Mouse (Mus musculus) CH12.LX (cell line): ENCODE results near the gene 2810021J22Rik. TPM values are rescaled to one million over a fixed set of nuclear protein-coding genes. Genes with fewer than 3 reads are reported as not detected.

Source experiments
- DNase-seq: peaks from one replicate; pipeline ENCODE4 v3.0.0-alpha.2; 2013; ENCODE audit errors: extremely low read depth
- H3K27ac ChIP-seq: 2 replicates; pipeline ENCODE4 v1.5.1; 2012; ENCODE audit warnings: low read depth, mild to moderate bottlenecking, control low read depth, moderate library complexity; ENCODE audit not compliant: insufficient read depth
- H3K27me3 ChIP-seq: replicated peaks from 2 replicates; pipeline ENCODE3; 2012; ENCODE audit warnings: inconsistent platforms
- H3K36me3 ChIP-seq, 2 experiments: replicated peaks in 1 of 2; 2 replicates each; pipeline versions ENCODE3 to v1.6.1; 2012; ENCODE audit warnings: inconsistent platforms in 1 of 2, low read length in 1 of 2, mild to moderate bottlenecking in 1 of 2, mixed read lengths in 1 of 2, moderate library complexity in 1 of 2; ENCODE audit not compliant: control insufficient read depth in 1 of 2, insufficient read depth in 1 of 2
- H3K4me1 ChIP-seq, 2 experiments: 2 replicates each; pipeline ENCODE4 v1.6.1; 2012; ENCODE audit warnings: inconsistent platforms in 1 of 2, moderate library complexity in 1 of 2; ENCODE audit not compliant: insufficient read depth in 2 of 2, control insufficient read depth in 1 of 2
- H3K4me2 ChIP-seq: 2 replicates; pipeline ENCODE4 v1.6.1; 2012; ENCODE audit warnings: low read depth, mild to moderate bottlenecking, control low read depth; ENCODE audit not compliant: poor library complexity, insufficient read depth, severe bottlenecking
- H3K4me3 ChIP-seq, 3 experiments: fragments of 150-350 bp in 1 of 3; sonication (generic) in 1 of 3; replicated peaks in 1 of 3; 2 replicates each; pipeline versions ENCODE3 to v1.5.1; 2011 to 2012; ENCODE audit warnings: low read depth in 2 of 3, low read length in 2 of 3, mild to moderate bottlenecking in 2 of 3, moderate library complexity in 2 of 3, control low read depth in 1 of 3, improper control_type of control experiment in 1 of 3, inconsistent platforms in 1 of 3, mixed read lengths in 1 of 3; ENCODE audit not compliant: poor library complexity in 1 of 3
- H3K79me2 ChIP-seq: replicated peaks from 2 replicates; pipeline ENCODE4 v1.6.1; 2012; ENCODE audit warnings: mild to moderate bottlenecking, moderate library complexity; ENCODE audit not compliant: control insufficient read depth, poor library complexity, insufficient read depth, severe bottlenecking; ENCODE audit errors: extremely low read depth
- H3K9ac ChIP-seq: 2 replicates; pipeline ENCODE4 v1.6.1; 2012; ENCODE audit warnings: low read depth, mild to moderate bottlenecking, control low read depth, moderate library complexity; ENCODE audit not compliant: insufficient read depth
- H3K9me3 ChIP-seq: replicated peaks from 2 replicates; pipeline ENCODE3; 2012; ENCODE audit warnings: low read length, inconsistent platforms, mixed read lengths
- BHLHE40 ChIP-seq: IDR thresholded peaks from 2 replicates; pipeline ENCODE4 v1.6.1; 2011; ENCODE audit warnings: mild to moderate bottlenecking, low read depth, low read length, improper control_type of control experiment
- CHD1 ChIP-seq: IDR thresholded peaks from 2 replicates; pipeline ENCODE4 v1.6.1; 2012; ENCODE audit warnings: low read depth, low read length, improper control_type of control experiment, inconsistent platforms
- CHD2 ChIP-seq: IDR thresholded peaks from 2 replicates; pipeline ENCODE4 v1.6.1; 2011; ENCODE audit warnings: low read length, improper control_type of control experiment
- CTCF ChIP-seq, 2 experiments: IDR thresholded peaks in 1 of 2; conservative IDR thresholded peaks in 1 of 2; 2 replicates each; pipeline ENCODE4 v1.5.1; 2011 to 2012; ENCODE audit warnings: low read depth in 2 of 2, low read length in 2 of 2, improper control_type of control experiment in 1 of 2, inconsistent platforms in 1 of 2, mild to moderate bottlenecking in 1 of 2, moderate library complexity in 1 of 2
- E2F4 ChIP-seq: IDR thresholded peaks from 2 replicates; pipeline ENCODE4 v1.6.1; 2011; ENCODE audit warnings: low read depth, low read length, improper control_type of control experiment; ENCODE audit not compliant: insufficient replicate concordance
- ELF1 ChIP-seq: IDR thresholded peaks from 2 replicates; pipeline ENCODE4 v1.6.1; 2014; ENCODE audit warnings: low read depth, mild to moderate bottlenecking, inconsistent platforms, low read length, improper control_type of control experiment
- EP300 ChIP-seq: IDR thresholded peaks from 2 replicates; pipeline ENCODE4 v1.6.1; 2011; ENCODE audit warnings: low read length, improper control_type of control experiment
- ETS1 ChIP-seq: conservative IDR thresholded peaks from 2 replicates; pipeline ENCODE4 v1.6.1; 2012; ENCODE audit warnings: low read depth, mild to moderate bottlenecking, inconsistent platforms, low read length, improper control_type of control experiment, moderate library complexity
- GABPA ChIP-seq: IDR thresholded peaks from 2 replicates; pipeline ENCODE4 v1.6.1; 2012; ENCODE audit warnings: low read depth, low read length, improper control_type of control experiment, inconsistent platforms; ENCODE audit not compliant: insufficient replicate concordance
- HCFC1 ChIP-seq: IDR thresholded peaks from 2 replicates; pipeline ENCODE4 v1.6.1; 2012; ENCODE audit warnings: low read depth, mild to moderate bottlenecking, inconsistent platforms, low read length, improper control_type of control experiment
- IRF4 ChIP-seq: IDR thresholded peaks from 2 replicates; pipeline ENCODE4 v1.6.1; 2014; ENCODE audit warnings: low read depth, mild to moderate bottlenecking, inconsistent platforms, low read length, improper control_type of control experiment
- JUN ChIP-seq: IDR thresholded peaks from 2 replicates; pipeline ENCODE4 v1.6.1; 2011; ENCODE audit warnings: low read depth, mild to moderate bottlenecking, low read length, improper control_type of control experiment, moderate library complexity; ENCODE audit not compliant: insufficient read depth
- JUND ChIP-seq: conservative IDR thresholded peaks from 2 replicates; pipeline ENCODE4 v1.6.1; 2011; ENCODE audit warnings: low read depth, low read length, improper control_type of control experiment
- KAT2A ChIP-seq: IDR thresholded peaks from 2 replicates; pipeline ENCODE4 v1.6.1; 2012; ENCODE audit warnings: low read length, improper control_type of control experiment, inconsistent platforms; ENCODE audit not compliant: insufficient replicate concordance
- MAFK ChIP-seq: IDR thresholded peaks from 2 replicates; pipeline ENCODE4 v1.6.1; 2011; ENCODE audit warnings: low read length, improper control_type of control experiment; ENCODE audit not compliant: insufficient replicate concordance
- MAX ChIP-seq: IDR thresholded peaks from 2 replicates; pipeline ENCODE4 v1.6.1; 2011; ENCODE audit warnings: low read length, improper control_type of control experiment
- MAZ ChIP-seq: IDR thresholded peaks from 2 replicates; pipeline ENCODE4 v1.6.1; 2012; ENCODE audit warnings: low read depth, mild to moderate bottlenecking, inconsistent platforms, low read length, improper control_type of control experiment, moderate library complexity
- MEF2A ChIP-seq: IDR thresholded peaks from 2 replicates; pipeline ENCODE4 v1.6.1; 2014; ENCODE audit warnings: low read depth, mild to moderate bottlenecking, inconsistent platforms, low read length, improper control_type of control experiment, borderline replicate concordance
- MXI1 ChIP-seq: IDR thresholded peaks from 2 replicates; pipeline ENCODE4 v1.6.1; 2011; ENCODE audit warnings: mild to moderate bottlenecking, low read depth, low read length, improper control_type of control experiment
- MYC ChIP-seq: IDR thresholded peaks from 2 replicates; pipeline ENCODE4 v1.6.1; 2011; ENCODE audit warnings: low read depth, mild to moderate bottlenecking, improper control_type of control experiment, low read length
- NELFE ChIP-seq: IDR thresholded peaks from 2 replicates; pipeline ENCODE4 v1.6.1; 2011; ENCODE audit warnings: low read depth, low read length, improper control_type of control experiment
- NRF1 ChIP-seq: IDR thresholded peaks from 2 replicates; pipeline ENCODE4 v1.6.1; 2014; ENCODE audit warnings: low read depth, mild to moderate bottlenecking, inconsistent platforms, low read length, improper control_type of control experiment, moderate library complexity
- PAX5 ChIP-seq: IDR thresholded peaks from 2 replicates; pipeline ENCODE4 v1.6.1; 2012; ENCODE audit warnings: low read length, inconsistent platforms, mixed read lengths
- POLR2A ChIP-seq: IDR thresholded peaks from 2 replicates; pipeline ENCODE4 v1.6.1; 2011; ENCODE audit warnings: low read depth, mild to moderate bottlenecking, improper control_type of control experiment, low read length
- POLR2AphosphoS2 ChIP-seq: IDR thresholded peaks from 2 replicates; pipeline ENCODE4 v1.6.1; 2011; ENCODE audit warnings: low read depth, low read length, improper control_type of control experiment
- RAD21 ChIP-seq: IDR thresholded peaks from 2 replicates; pipeline ENCODE4 v1.6.1; 2011; ENCODE audit warnings: low read depth, mild to moderate bottlenecking, low read length, improper control_type of control experiment, moderate library complexity
- RCOR1 ChIP-seq: conservative IDR thresholded peaks from 2 replicates; pipeline ENCODE4 v1.6.1; 2012; ENCODE audit warnings: low read depth, mild to moderate bottlenecking, inconsistent platforms, low read length, improper control_type of control experiment
- SIN3A ChIP-seq: IDR thresholded peaks from 2 replicates; pipeline ENCODE4 v1.6.1; 2012; ENCODE audit warnings: low read length, improper control_type of control experiment, inconsistent platforms
- SMC3 ChIP-seq: IDR thresholded peaks from 2 replicates; pipeline ENCODE4 v1.6.1; 2011; ENCODE audit warnings: low read depth, low read length, improper control_type of control experiment
- TBP ChIP-seq: conservative IDR thresholded peaks from 2 replicates; pipeline ENCODE4 v1.6.1; 2011; ENCODE audit warnings: low read depth, low read length, improper control_type of control experiment
- TCF12 ChIP-seq: IDR thresholded peaks from 2 replicates; pipeline ENCODE4 v1.6.1; 2014; ENCODE audit warnings: low read depth, mild to moderate bottlenecking, inconsistent platforms, low read length, improper control_type of control experiment
- UBTF ChIP-seq: IDR thresholded peaks from 2 replicates; pipeline ENCODE4 v1.6.1; 2012; ENCODE audit warnings: low read depth, mild to moderate bottlenecking, inconsistent platforms, low read length, improper control_type of control experiment, moderate library complexity
- USF1 ChIP-seq: IDR thresholded peaks from 2 replicates; pipeline ENCODE4 v1.6.1; 2014; ENCODE audit warnings: low read depth, mild to moderate bottlenecking, inconsistent platforms, low read length, improper control_type of control experiment
- ZC3H11A ChIP-seq: IDR thresholded peaks from 2 replicates; pipeline ENCODE4 v1.6.1; 2012; ENCODE audit warnings: low read depth, mild to moderate bottlenecking, inconsistent platforms, low read length, improper control_type of control experiment
- ZKSCAN1 ChIP-seq: IDR thresholded peaks from 2 replicates; pipeline ENCODE4 v1.6.1; 2012; ENCODE audit warnings: low read depth, inconsistent platforms, low read length, improper control_type of control experiment, borderline replicate concordance
- ZMIZ1 ChIP-seq: IDR thresholded peaks from 2 replicates; pipeline ENCODE4 v1.6.1; 2012; ENCODE audit warnings: low read depth, mild to moderate bottlenecking, inconsistent platforms, low read length, improper control_type of control experiment
- ZNF384 ChIP-seq: IDR thresholded peaks from 2 replicates; pipeline ENCODE4 v1.6.1; 2012; ENCODE audit warnings: low read depth, low read length, improper control_type of control experiment, inconsistent platforms
- dilution Hi-C: fragments of 300-500 bp; cut with MboI; formaldehyde crosslinking; loops from 2 replicates; pipeline ENCODE4 v1.14.3; 2020; ENCODE audit warnings: low sequenced_read_pairs; ENCODE audit not compliant: extremely low pct_unique_long_range_greater_than_20kb, extremely low pct_ligation_motif_present
- in situ Hi-C: fragments of 300-500 bp; cut with MboI; formaldehyde crosslinking; loops from 3 replicates; pipeline ENCODE4 v1.14.3; 2019; ENCODE audit warnings: low sequenced_read_pairs, low pct_ligation_motif_present, low pct_unique_long_range_greater_than_20kb, mixed read lengths
- polyA plus RNA-seq: library from polyadenylated mRNA; unstranded; fragments of >175 nt; gene quantifications from 2 replicates; pipeline ENCODE4 v1.2.1, GENCODE M21; 2012; ENCODE audit warnings: low read depth; ENCODE audit not compliant: insufficient read length
- total RNA-seq, 2 experiments: library from RNA; depleted of rRNA; stranded (reverse); fragments of 300-350 nt in 1 of 2; fragments of >200 nt in 1 of 2; gene quantifications; 2 replicates each; pipeline ENCODE4 v1.2.3; 2012 to 2014

Gene 2810021J22Rik
- total RNA-seq (2012; rRNA removed) (3.4 and 3.6 TPM in 2 replicates), total RNA-seq (2014; rRNA removed) (4.5 and 4.8 TPM in 2 replicates), polyA plus RNA-seq (3.3 and 3.7 TPM in 2 replicates)

DNA sequence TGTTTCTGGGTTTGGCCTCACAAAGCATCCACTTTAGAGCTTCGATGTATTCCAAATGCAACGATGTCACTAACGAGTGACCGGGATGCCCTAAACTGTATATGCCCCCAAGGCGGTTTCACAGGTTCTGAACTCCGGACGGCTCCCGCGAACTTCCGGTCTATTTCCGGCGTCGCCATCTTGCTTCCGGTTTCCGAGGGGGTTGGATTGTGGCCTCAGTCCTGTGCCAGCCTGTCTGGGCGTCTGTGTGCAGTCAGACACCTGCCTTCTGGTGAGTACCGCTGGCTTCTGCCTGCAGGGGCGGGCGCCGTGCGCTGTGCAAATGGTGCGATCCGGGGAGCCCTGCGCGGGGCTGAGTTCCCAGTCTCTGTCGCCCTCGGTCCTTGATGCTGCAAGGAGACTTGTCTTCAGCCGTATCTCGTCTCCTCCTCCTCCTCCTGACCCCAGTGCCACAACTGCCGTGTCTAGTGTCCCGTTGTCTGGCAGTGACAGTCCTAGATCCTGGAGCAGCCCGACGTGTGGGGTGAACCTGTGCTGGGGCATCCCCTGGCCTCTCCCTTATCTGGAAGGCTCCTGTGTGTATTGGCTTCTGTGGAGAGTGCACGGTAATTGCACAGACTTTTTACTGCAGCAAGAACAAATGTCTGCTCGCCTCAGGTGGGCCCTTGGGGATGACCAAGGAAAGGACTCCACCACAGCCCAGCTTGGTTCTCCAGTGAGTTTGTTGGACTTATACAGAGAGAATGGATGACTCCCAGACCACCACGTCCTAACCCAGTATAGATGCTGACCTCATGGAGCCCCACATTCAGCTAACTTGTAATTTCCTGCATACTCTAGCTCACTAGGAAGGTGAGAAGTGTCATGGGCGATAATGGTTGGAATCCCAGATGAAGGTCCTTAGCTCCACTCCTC is at the start of gene 2810021J22Rik:
TSS of gene 2810021J22Rik (plus strand) at position 178 of the 915 bp plus-strand sequence.
- Histone ChIP-seq H3K4me2 (peak within 1 kb of the TSS; percentile 58), H3K9ac (peak within 1 kb of the TSS; percentile 46), H3K4me3 (peak within 1 kb of the TSS; percentile 64 to 83 (median 78)), H3K36me3 (peaks cover 14 to 31% of the 10 kb centered on the region in 2 experiments), H3K27ac (peak within 1 kb of the TSS; percentile 36), H3K9me3 (no peaks in the 10 kb centered on the region), H3K79me2 (no peaks in the 10 kb centered on the region), H3K27me3 (no peaks in the 10 kb centered on the region), H3K4me1 (peaks cover 4 to 15% of the 10 kb centered on the region in 2 experiments)
- dilution Hi-C loops (no loop called here), in situ Hi-C loops (no loop called here)
- peak; percentile 96 for DNase-seq
- TF ChIP-seq MYC, result peak; percentile 71; the same call in 1 of the 2 replicates
- TF ChIP-seq EP300, result no peak
- no peak for TF ChIP-seq USF1
- peak; percentile 76 for TF ChIP-seq IRF4
- TF ChIP-seq JUND, result no peak
- TF ChIP-seq PAX5, result no peak
- TF ChIP-seq UBTF, result peak; percentile 60; the same call in 1 of the 2 replicates
- TF ChIP-seq MEF2A, result peak; percentile 67; the same call in 1 of the 2 replicates
- no peak for TF ChIP-seq MAZ
- TF ChIP-seq BHLHE40, result peak; percentile 71
- no peak for TF ChIP-seq ZKSCAN1
- no peak for TF ChIP-seq SMC3
- peak; percentile 75; the same call in 1 of the 2 replicates for TF ChIP-seq KAT2A
- TF ChIP-seq CTCF (conservative IDR thresholded peaks at IDR 0.05 in 1 of 2, IDR thresholded peaks at IDR 0.05 in 1 of 2; ENCODE audit: low read depth in 2 of 2, low read length in 2 of 2), result peak in 1 of 2 experiments; percentile 24; a peak in 1 of 4 replicates
- TF ChIP-seq RCOR1, result no peak
- TF ChIP-seq TCF12, result peak; percentile 97
- peak; percentile 47; the same call in 1 of the 2 replicates for TF ChIP-seq ETS1
- no peak for TF ChIP-seq JUN
- peak; percentile 89 for TF ChIP-seq SIN3A
- TF ChIP-seq MXI1, result peak; percentile 73
- peak; percentile 67; the same call in 1 of the 2 replicates for TF ChIP-seq ZNF384
- peak; percentile 61 for TF ChIP-seq NRF1
- TF ChIP-seq E2F4, result no peak
- peak; percentile 91 for TF ChIP-seq TBP
- no peak for TF ChIP-seq ZC3H11A
- peak; percentile 92 for TF ChIP-seq POLR2A
- TF ChIP-seq MAX, result peak; percentile 24; the same call in 1 of the 2 replicates
- no peak; the same call in none of the 2 replicates for TF ChIP-seq NELFE
- TF ChIP-seq CHD2, result no peak
- TF ChIP-seq MAFK, result no peak
- no peak for TF ChIP-seq GABPA
- TF ChIP-seq CHD1, result peak; percentile 50; the same call in 1 of the 2 replicates
- peak; percentile 58 for TF ChIP-seq ZMIZ1
- no peak; the same call in 1 of the 2 replicates for TF ChIP-seq POLR2AphosphoS2
- TF ChIP-seq ELF1, result peak; percentile 95
- TF ChIP-seq HCFC1, result peak; percentile 84
- no peak; the same call in 1 of the 2 replicates for TF ChIP-seq RAD21
